Mouse (Mus musculus): ENCODE data around the gene Prss43. TPM values are rescaled to one million over a fixed set of nuclear protein-coding genes. Genes with fewer than 3 reads are reported as not detected.
"Not testable (repeated sequence)": the region's sequence is repeated elsewhere in the genome, so short reads cannot be mapped to it uniquely, and the experiment has no call there.

Prss43 gene
- polyA plus RNA-seq, 1 experiment from 2014 or later, result not detected

DNA sequence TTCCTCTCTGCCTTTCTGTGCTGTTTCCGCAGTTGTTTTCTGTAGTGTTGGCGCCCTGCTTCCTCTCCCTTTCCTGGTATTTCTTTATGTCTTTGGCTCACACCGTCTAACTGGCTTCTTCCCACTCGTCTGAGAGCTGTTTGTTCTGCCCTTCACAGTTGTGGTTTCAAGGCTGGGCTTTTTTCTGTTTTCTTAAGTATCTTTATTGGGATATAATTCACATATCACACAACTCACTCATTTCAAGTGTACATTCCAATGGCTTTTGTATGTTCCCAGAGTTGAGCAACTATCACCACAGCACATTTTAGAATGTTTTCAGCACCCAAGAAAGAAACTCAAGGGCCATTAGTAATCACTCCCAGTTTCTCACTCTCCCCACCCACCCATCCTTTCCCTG lies 36.0 kb upstream of the Prss43 start:
- no peak overlapping the region for H3K4me2 ChIP-seq (ENCODE audit: low read depth, severe bottlenecking)
- no peak overlapping the region for H3K4me3 ChIP-seq (ENCODE audit: low read depth, low read length)
- no peaks in the 10 kb centered on the region for H3K36me3 ChIP-seq (ENCODE audit: control insufficient read depth, insufficient read depth, low read length)
- H3K9me3 ChIP-seq (ENCODE audit: control insufficient read depth, low read length), result no peaks in the 10 kb centered on the region; the same call in 1 of the 2 replicates
- no peaks in the 10 kb centered on the region for H3K4me1 ChIP-seq (ENCODE audit: control insufficient read depth, insufficient read depth, low read length)
- H3K27me3 ChIP-seq (ENCODE audit: control insufficient read depth, insufficient read depth, low read length), result no peaks in the 10 kb centered on the region
- H3K27ac ChIP-seq (replicated peaks; ENCODE audit: low read depth, low read length), result no peak overlapping the region
- DNase-seq (ENCODE audit: low spot score) (no peak), ATAC-seq (ENCODE audit: insufficient number of reproducible peaks, low FRiP score, low TSS enrichment, low read depth) (no peak)
- WGBS, result 71% methylated on average over 4 of the region's 4 CpGs
- H3K9ac ChIP-seq (ENCODE audit: low read length), result no peak overlapping the region

DNA sequence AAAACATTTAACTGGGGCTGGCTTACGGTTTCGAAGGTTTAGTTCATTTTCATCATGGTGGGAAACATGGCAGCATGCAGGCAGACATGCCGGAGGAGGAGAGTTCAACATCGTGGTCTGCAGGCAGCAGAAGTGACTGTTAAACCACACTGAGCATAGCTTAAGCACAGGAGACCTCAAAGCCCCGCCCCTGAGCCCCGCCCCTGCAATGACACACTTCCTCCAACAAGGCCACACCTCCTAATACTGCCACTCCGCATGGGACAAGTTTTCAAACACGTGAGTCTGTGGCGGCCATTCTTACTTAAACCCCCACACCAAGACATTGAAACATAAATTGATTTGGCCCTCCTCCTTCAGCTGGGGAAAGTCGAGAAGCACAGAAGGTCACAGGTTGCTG lies 29.5 kb upstream of the Prss43 start:
- no peak overlapping the region for H3K27ac ChIP-seq (replicated peaks; ENCODE audit: low read depth, low read length)
- no peaks in the 10 kb centered on the region for H3K36me3 ChIP-seq (ENCODE audit: control insufficient read depth, insufficient read depth, low read length)
- no peaks in the 10 kb centered on the region for H3K4me1 ChIP-seq (ENCODE audit: control insufficient read depth, insufficient read depth, low read length)
- DNase-seq (ENCODE audit: low spot score) (no peak), ATAC-seq (ENCODE audit: insufficient number of reproducible peaks, low FRiP score, low TSS enrichment, low read depth) (no peak)
- H3K9me3 ChIP-seq (ENCODE audit: control insufficient read depth, low read length), result no peaks in the 10 kb centered on the region
- H3K4me3 ChIP-seq (ENCODE audit: low read depth, low read length), result no peak overlapping the region
- H3K27me3 ChIP-seq (ENCODE audit: control insufficient read depth, insufficient read depth, low read length), result no peaks in the 10 kb centered on the region
- WGBS, result 82% methylated on average over 10 of the region's 10 CpGs
- H3K9ac ChIP-seq (ENCODE audit: low read length), result no peak overlapping the region
- no peak overlapping the region for H3K4me2 ChIP-seq (ENCODE audit: low read depth, severe bottlenecking)

DNA sequence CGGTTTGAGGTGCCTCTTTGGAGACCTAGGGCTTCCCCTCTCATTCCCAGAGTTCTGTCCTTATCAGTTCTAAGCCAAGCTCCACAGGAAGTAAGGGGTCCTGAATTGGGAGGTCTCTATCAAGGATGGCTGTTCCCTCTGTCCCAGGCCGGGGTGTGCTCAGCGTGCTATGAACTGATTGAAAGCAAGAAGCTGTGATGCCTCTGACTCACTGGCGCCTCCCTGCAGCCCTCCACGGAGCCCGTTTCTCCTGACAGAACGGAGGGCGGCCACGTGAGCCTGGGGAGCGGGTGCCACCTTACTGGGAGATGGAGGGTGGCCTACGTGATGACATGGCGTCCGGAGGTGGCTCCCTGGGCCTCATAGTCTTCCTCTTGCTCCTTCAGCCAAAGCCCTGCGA lies 28.6 kb upstream of the Prss43 start, which contains the start of gene Prss42:
TSS of gene Prss42 (plus strand) at position 301 of the 400 bp plus-strand sequence.
- Histone ChIP-seq H3K36me3 (ENCODE audit: control insufficient read depth, insufficient read depth, low read length) (no peaks in the 10 kb centered on the region), H3K9ac (ENCODE audit: low read length) (no peak within 1 kb of the TSS), H3K9me3 (ENCODE audit: control insufficient read depth, low read length) (no peaks in the 10 kb centered on the region), H3K4me2 (ENCODE audit: low read depth, severe bottlenecking) (no peak within 1 kb of the TSS), H3K27ac (replicated peaks; ENCODE audit: low read depth, low read length) (no peak within 1 kb of the TSS), H3K4me3 (ENCODE audit: low read depth, low read length) (no peak within 1 kb of the TSS), H3K4me1 (ENCODE audit: control insufficient read depth, insufficient read depth, low read length) (no peaks in the 10 kb centered on the region), H3K27me3 (ENCODE audit: control insufficient read depth, insufficient read depth, low read length) (no peaks in the 10 kb centered on the region)
- DNase-seq (ENCODE audit: low spot score), result no peak
- 93% methylated on average over 14 of the region's 14 CpGs for WGBS
- no peak for ATAC-seq (ENCODE audit: insufficient number of reproducible peaks, low FRiP score, low TSS enrichment, low read depth)

DNA sequence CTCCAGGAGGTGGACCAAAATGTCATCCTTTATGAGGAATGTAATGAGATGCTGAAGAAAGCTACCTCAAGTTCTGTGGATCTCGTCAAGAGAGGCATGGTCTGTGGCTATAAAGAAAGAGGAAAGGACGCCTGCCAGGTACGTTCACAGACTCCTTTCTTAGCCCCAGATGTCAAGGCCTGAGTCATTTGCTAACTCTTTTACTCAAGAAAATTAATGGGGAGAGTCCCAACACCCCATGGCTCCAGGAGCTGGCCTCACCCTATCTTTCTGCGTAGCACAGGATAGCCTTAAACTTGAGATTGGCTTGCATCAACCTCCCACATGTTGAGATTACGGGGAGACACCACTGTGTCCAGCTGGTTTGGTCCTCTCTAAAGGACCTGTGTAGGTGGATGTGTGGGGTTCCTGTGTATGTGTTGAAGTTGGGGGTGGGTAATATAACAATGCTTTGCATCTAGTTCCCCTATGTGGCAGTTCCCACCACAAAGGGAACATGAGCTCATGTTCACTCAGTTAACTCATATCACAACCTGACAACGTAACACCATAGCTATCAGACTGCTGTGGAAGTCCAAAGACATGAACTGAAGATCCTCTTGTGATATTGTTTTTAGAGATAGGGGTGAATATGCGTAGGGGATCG lies 25.5 kb upstream of the Prss43 start:
- Histone ChIP-seq H3K27me3 (ENCODE audit: control insufficient read depth, insufficient read depth, low read length) (no peaks in the 10 kb centered on the region), H3K9ac (ENCODE audit: low read length) (no peak overlapping the region), H3K36me3 (ENCODE audit: control insufficient read depth, insufficient read depth, low read length) (no peaks in the 10 kb centered on the region), H3K4me2 (ENCODE audit: low read depth, severe bottlenecking) (no peak overlapping the region), H3K27ac (replicated peaks; ENCODE audit: low read depth, low read length) (no peak overlapping the region), H3K4me3 (ENCODE audit: low read depth, low read length) (no peak overlapping the region), H3K9me3 (ENCODE audit: control insufficient read depth, low read length) (no peaks in the 10 kb centered on the region), H3K4me1 (ENCODE audit: control insufficient read depth, insufficient read depth, low read length) (no peaks in the 10 kb centered on the region)
- DNase-seq (ENCODE audit: low spot score) (no peak), ATAC-seq (ENCODE audit: insufficient number of reproducible peaks, low FRiP score, low TSS enrichment, low read depth) (no peak)
- 88% methylated on average over 8 of the region's 8 CpGs for WGBS

DNA sequence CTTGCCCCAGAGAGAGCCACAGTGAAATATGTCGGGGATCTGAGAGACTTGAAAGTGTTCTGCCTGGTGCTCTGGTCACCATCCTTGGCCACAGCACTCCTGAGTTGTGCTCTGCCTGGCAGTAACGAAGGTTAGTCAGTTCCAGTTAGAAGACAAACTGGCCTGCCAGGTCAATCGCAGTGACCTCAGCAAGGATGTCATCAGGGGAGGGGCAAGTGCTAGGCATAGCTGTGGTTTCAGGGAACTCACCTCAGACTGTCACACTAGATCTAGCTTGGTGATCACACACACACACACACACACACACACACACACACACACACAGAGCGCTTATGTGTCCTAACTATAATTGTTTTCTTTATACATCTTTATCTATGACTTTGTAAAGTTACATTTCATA lies 23.2 kb upstream of the Prss43 start:
- H3K9me3 ChIP-seq (ENCODE audit: control insufficient read depth, low read length), result no peaks in the 10 kb centered on the region
- no peaks in the 10 kb centered on the region for H3K4me1 ChIP-seq (ENCODE audit: control insufficient read depth, insufficient read depth, low read length)
- no peak overlapping the region for H3K4me2 ChIP-seq (ENCODE audit: low read depth, severe bottlenecking)
- H3K27me3 ChIP-seq (ENCODE audit: control insufficient read depth, insufficient read depth, low read length), result no peaks in the 10 kb centered on the region
- H3K27ac ChIP-seq (replicated peaks; ENCODE audit: low read depth, low read length), result no peak overlapping the region
- H3K9ac ChIP-seq (ENCODE audit: low read length), result no peak overlapping the region
- no peaks in the 10 kb centered on the region for H3K36me3 ChIP-seq (ENCODE audit: control insufficient read depth, insufficient read depth, low read length)
- 63% methylated on average over 4 of the region's 4 CpGs for WGBS
- no peak for DNase-seq (ENCODE audit: low spot score)
- no peak for ATAC-seq (ENCODE audit: insufficient number of reproducible peaks, low FRiP score, low TSS enrichment, low read depth)
- no peak overlapping the region for H3K4me3 ChIP-seq (ENCODE audit: low read depth, low read length)

DNA sequence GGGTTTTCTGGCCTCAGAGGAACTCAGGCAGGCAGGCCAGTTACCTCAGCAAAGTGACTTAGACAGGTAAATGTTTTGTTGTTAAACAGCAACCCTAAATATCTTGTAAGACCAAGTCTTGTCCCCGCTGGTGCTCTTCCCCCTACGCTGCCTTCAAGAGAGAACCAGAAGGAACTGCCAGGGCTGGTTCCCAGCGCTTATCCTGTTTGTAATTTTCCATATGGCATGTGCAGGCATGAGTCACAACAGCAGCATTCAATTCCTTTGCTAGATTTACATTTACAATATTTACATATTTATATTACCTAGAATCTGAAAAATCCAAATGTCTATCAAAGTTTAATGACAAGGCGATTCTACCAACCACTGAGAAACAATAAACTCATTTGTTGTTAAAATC lies 16.4 kb upstream of the Prss43 start:
- H3K36me3 ChIP-seq (ENCODE audit: control insufficient read depth, insufficient read depth, low read length), result no peaks in the 10 kb centered on the region
- no peak overlapping the region for H3K4me3 ChIP-seq (ENCODE audit: low read depth, low read length)
- ATAC-seq (ENCODE audit: insufficient number of reproducible peaks, low FRiP score, low TSS enrichment, low read depth), result no peak
- 84% methylated on average over 4 of the region's 4 CpGs for WGBS
- H3K9ac ChIP-seq (ENCODE audit: low read length), result no peak overlapping the region
- H3K4me2 ChIP-seq (ENCODE audit: low read depth, severe bottlenecking), result no peak overlapping the region
- no peak overlapping the region for H3K27ac ChIP-seq (replicated peaks; ENCODE audit: low read depth, low read length)
- no peaks in the 10 kb centered on the region for H3K9me3 ChIP-seq (ENCODE audit: control insufficient read depth, low read length)
- no peaks in the 10 kb centered on the region for H3K4me1 ChIP-seq (ENCODE audit: control insufficient read depth, insufficient read depth, low read length)
- no peak for DNase-seq (ENCODE audit: low spot score)
- no peaks in the 10 kb centered on the region for H3K27me3 ChIP-seq (ENCODE audit: control insufficient read depth, insufficient read depth, low read length)

DNA sequence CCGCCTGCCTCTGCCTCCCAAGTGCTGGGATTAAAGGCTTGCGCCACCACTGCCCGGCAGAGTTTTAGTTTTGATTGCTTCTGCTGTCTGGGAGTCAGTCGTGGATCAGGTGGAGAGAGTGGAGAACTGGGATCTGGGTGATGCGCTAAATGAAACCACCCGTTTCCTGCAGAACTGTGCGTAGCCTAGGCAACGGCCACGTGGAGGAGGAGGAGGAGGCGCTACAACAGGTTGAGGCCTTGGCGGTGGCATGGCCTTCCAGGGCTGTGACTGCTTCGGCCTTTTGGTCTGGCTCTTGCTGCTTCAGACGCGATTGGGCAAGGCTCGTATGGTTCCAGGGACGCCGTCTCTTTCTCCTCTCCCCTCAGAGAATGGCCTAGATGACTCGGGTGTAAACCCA lies 12.7 kb upstream of the Prss43 start, which contains the start of gene Prss44:
TSS of gene Prss44 (plus strand) at position 206 of the 400 bp plus-strand sequence.
- no peaks in the 10 kb centered on the region for H3K27me3 ChIP-seq (ENCODE audit: control insufficient read depth, insufficient read depth, low read length)
- ATAC-seq (ENCODE audit: insufficient number of reproducible peaks, low FRiP score, low TSS enrichment, low read depth) (no peak), DNase-seq (ENCODE audit: low spot score) (no peak)
- no peak within 1 kb of the TSS for H3K9ac ChIP-seq (ENCODE audit: low read length)
- no peak within 1 kb of the TSS for H3K4me3 ChIP-seq (ENCODE audit: low read depth, low read length)
- no peaks in the 10 kb centered on the region for H3K36me3 ChIP-seq (ENCODE audit: control insufficient read depth, insufficient read depth, low read length)
- H3K27ac ChIP-seq (replicated peaks; ENCODE audit: low read depth, low read length), result no peak within 1 kb of the TSS
- no peaks in the 10 kb centered on the region for H3K4me1 ChIP-seq (ENCODE audit: control insufficient read depth, insufficient read depth, low read length)
- no peak within 1 kb of the TSS for H3K4me2 ChIP-seq (ENCODE audit: low read depth, severe bottlenecking)
- WGBS, result 52% methylated on average over 18 of the region's 18 CpGs
- no peaks in the 10 kb centered on the region for H3K9me3 ChIP-seq (ENCODE audit: control insufficient read depth, low read length)

DNA sequence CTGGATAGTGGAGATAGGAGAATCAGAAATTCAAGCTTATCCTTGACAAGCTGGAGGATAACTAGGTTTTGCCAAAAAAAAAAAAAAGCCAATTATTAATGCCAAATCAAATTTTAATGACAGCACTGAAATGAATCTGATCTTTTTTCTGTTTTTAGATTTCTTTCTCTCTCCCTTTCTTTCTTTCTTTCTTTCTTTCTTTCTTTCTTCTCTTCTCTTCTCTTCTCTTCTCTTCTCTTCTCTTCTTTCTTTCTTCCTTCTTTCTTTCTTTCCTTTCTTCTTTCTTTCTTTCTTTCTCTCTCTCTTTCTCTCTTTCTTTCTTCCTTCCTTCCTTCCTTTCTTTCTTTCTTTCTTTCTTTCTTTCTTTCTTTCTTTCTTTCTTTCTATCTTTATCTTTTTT lies 5.9 kb upstream of the Prss43 start:
- not testable (repeated sequence) for H3K36me3 ChIP-seq (ENCODE audit: control insufficient read depth, insufficient read depth, low read length); H3K27me3 ChIP-seq (ENCODE audit: control insufficient read depth, insufficient read depth, low read length)

DNA sequence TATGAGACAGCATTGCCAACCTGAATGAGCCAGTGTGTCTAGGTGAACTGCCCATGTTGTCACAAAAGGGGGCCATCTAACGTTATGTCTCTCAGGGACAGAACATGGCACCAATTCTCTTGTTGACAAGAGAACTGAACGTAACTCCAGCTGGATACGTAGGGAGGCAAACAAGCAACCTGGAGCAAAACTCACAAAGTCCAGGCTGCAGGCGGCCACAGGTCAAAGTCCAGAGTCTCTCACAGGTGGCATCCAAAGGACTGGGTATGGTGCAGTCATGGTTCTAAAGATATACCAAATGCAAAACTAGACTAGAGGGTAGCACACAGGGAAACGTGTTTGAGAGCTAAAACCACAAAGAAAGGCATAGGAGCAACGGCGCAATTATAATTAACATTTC lies 5.1 kb upstream of the Prss43 start:
- H3K4me3 ChIP-seq (ENCODE audit: low read depth, low read length), result no peak overlapping the region
- no peak overlapping the region for H3K27ac ChIP-seq (replicated peaks; ENCODE audit: low read depth, low read length)
- no peak overlapping the region for H3K9ac ChIP-seq (ENCODE audit: low read length)
- H3K4me2 ChIP-seq (ENCODE audit: low read depth, severe bottlenecking), result no peak overlapping the region
- H3K36me3 ChIP-seq (ENCODE audit: control insufficient read depth, insufficient read depth, low read length), result no peaks in the 10 kb centered on the region
- H3K27me3 ChIP-seq (ENCODE audit: control insufficient read depth, insufficient read depth, low read length), result no peaks in the 10 kb centered on the region
- H3K4me1 ChIP-seq (ENCODE audit: control insufficient read depth, insufficient read depth, low read length), result no peaks in the 10 kb centered on the region
- 84% methylated on average over 7 of the region's 7 CpGs for WGBS
- no peaks in the 10 kb centered on the region for H3K9me3 ChIP-seq (ENCODE audit: control insufficient read depth, low read length)
- DNase-seq (ENCODE audit: low spot score) (no peak), ATAC-seq (ENCODE audit: insufficient number of reproducible peaks, low FRiP score, low TSS enrichment, low read depth) (no peak)

More for the DNA sequence above, 5.9 kb upstream of the Prss43 start:
- H3K4me1 ChIP-seq (ENCODE audit: control insufficient read depth, insufficient read depth, low read length); H3K27ac ChIP-seq (replicated peaks; ENCODE audit: low read depth, low read length); ATAC-seq (ENCODE audit: insufficient number of reproducible peaks, low FRiP score, low TSS enrichment, low read depth); H3K9me3 ChIP-seq (ENCODE audit: control insufficient read depth, low read length); DNase-seq (ENCODE audit: low spot score); H3K4me3 ChIP-seq (ENCODE audit: low read depth, low read length); H3K9ac ChIP-seq (ENCODE audit: low read length); H3K4me2 ChIP-seq (ENCODE audit: low read depth, severe bottlenecking): not testable (repeated sequence)
